Mouse (Mus musculus) lung, adult 2 months (tissue): ENCODE measurements around the gene Pakap. TPM values are rescaled to one million over a fixed set of nuclear protein-coding genes. Genes with fewer than 3 reads are reported as not detected.

ENCODE experiments used
- DNase-seq: peaks from one replicate; pipeline ENCODE4 v3.0.0; 2022
- H3K4me1 ChIP-seq: fragments of 200-500 bp; 2 replicates; pipeline ENCODE4 v1.6.1; 2011; ENCODE audit warnings: low read length; ENCODE audit not compliant: control insufficient read depth, insufficient read depth
- H3K4me3 ChIP-seq: fragments of 200-500 bp; replicated peaks from 2 replicates; pipeline ENCODE3; 2011; ENCODE audit warnings: low read depth, mild to moderate bottlenecking, control low read depth, low read length; ENCODE audit errors: extremely low read depth
- CTCF ChIP-seq: fragments of 200-500 bp; IDR thresholded peaks from 2 replicates; pipeline ENCODE4 v1.5.1; 2011; ENCODE audit warnings: mild to moderate bottlenecking, low read length, control low read depth; ENCODE audit not compliant: insufficient read depth
- POLR2A ChIP-seq: fragments of 200-500 bp; IDR thresholded peaks from 2 replicates; pipeline ENCODE4 v1.6.1; 2011; ENCODE audit warnings: low read depth, mild to moderate bottlenecking, control low read depth, low read length, borderline replicate concordance; ENCODE audit errors: extremely low read depth
- WGBS: fragments of 180-500 bp; shearing (Covaris S2); methylation state at CpG from one replicate; pipeline ENCODE4 v1.1.7; 2018; 5-methylcytosine and 5-hydroxymethylcytosine counted together
- polyA plus RNA-seq: library from polyadenylated mRNA; depleted of rRNA; stranded (reverse); fragments of >200 nt; gene quantifications from 2 replicates; pipeline ENCODE4 v1.2.3, GENCODE M21; 2012

Gene Pakap
- polyA plus RNA-seq, 1 experiment = 2.7 TPM

DNA sequence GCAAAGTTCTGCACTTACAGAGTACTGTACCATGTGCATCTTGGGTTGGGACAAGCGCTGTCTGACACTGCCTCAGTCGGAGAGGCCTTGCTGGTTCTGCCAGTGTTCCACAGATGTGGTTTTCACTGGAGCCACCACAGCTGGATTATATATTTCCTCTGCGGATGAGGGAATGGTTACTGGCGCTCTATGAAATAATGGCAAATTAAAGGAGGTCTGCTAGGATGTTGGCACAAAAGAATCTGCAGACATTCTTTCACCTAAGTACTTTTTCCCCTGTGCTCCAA, 1.0 kb downstream of the Pakap start:
- H3K4me3 ChIP-seq = peak overlapping the region; percentile 42

DNA sequence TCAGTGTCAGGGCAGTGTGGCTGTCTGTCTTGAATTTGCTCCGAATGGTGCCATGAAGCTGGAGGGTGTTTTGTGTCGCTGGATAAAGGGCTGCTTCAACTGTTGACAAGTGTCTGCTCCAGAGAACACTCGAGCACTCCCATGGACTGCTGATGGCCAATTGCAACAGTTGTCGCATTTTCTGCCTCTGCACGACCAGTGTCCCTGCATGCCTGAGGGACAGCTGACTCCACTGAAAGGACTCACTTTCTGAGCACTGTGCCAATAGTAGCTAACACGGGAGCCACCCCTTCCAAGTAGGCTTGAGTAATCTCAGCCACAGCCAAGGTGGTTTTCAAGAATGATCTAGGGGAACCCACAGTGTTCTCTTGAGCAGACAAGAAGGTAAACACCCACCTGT, 1.7 kb downstream of the Pakap start:
- TF ChIP-seq CTCF (no peak), POLR2A (no peak)
- Histone ChIP-seq H3K4me3 (no peak overlapping the region), H3K4me1 (no peaks in the 10 kb centered on the region)
- 43% methylated on average over 6 of the region's 6 CpGs for WGBS
- no peak for DNase-seq

More for the DNA sequence above, 1.0 kb downstream of the Pakap start:
- DNase-seq = no peak
- TF ChIP-seq CTCF = no peak
- no peak for TF ChIP-seq POLR2A
- WGBS = 75% methylated on average over 4 of the region's 4 CpGs
- H3K4me1 ChIP-seq = no peaks in the 10 kb centered on the region

DNA sequence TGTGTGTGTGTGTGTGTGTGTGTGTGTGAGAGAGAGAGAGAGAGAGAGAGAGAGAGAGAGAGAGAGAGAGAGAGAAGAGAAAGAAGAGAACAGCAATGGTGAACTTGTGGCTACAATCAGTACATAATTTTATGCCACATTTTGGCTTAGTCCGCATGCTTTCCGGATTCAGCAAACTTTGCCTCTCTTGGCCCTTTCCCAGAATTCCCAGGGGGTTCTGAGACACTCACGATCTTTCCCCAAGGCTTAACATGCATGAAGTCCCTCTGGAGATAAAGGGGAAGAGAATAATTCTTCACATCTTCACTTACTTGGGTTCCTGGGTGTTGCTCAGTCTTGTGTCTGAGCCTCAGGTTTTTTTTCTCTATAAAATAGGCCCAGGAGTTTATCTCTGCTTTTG, 2.2 kb downstream of the Pakap start:
- no peak for DNase-seq
- no peak overlapping the region for H3K4me3 ChIP-seq
- 70% methylated on average over 3 of the region's 3 CpGs for WGBS

DNA sequence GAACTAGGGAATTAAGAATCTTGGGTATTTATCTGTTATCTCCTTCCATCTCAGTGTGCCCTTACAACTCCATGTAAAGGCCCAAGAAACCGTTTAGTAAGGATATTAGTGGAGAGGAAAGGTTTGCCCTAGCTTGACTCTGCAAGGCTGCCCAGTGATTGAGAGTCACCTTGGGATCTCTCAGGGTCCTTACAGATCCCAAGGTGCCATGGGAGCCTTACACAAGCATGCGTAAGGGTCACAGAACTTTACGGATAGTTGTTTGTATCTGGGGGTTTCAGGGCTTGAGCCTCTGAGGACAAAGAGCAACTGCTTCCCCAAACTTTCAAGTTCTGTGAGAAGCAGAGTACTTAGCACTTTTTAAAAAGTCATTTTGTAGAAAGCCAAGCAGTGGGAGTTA, 6.2 kb downstream of the Pakap start:
- no peaks in the 10 kb centered on the region for H3K4me1 ChIP-seq
- WGBS = 76% methylated on average over 3 of the region's 3 CpGs
- DNase-seq = no peak
- no peak overlapping the region for H3K4me3 ChIP-seq
- no peak for TF ChIP-seq CTCF
- no peak for TF ChIP-seq POLR2A

More for the DNA sequence above, 2.2 kb downstream of the Pakap start:
- TF ChIP-seq POLR2A (no peak), CTCF (no peak)
- H3K4me1 ChIP-seq = no peaks in the 10 kb centered on the region

DNA sequence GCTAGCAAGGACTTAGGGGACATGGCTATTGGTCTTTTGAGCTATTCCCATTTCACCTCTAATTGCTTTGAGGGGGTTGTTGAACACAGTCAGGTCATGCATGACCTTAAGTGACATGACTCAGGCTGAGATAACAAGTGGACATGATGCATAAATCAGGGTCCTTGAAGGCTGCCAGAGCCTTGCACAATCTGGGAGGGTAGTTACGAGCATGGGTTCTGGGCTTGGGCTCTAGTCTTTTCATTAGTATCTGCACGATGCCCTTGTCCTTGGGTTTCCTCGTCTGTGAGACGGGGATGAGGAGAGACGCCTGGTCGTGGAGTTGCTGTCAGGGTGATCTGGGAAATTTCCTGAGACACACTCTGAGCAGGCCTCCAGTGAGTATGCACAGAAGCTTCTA, 6.7 kb downstream of the Pakap start:
- 70% methylated on average over 6 of the region's 6 CpGs for WGBS
- Histone ChIP-seq H3K4me1 (no peaks in the 10 kb centered on the region), H3K4me3 (no peak overlapping the region)
- TF ChIP-seq POLR2A (no peak), CTCF (no peak)
- no peak for DNase-seq

DNA sequence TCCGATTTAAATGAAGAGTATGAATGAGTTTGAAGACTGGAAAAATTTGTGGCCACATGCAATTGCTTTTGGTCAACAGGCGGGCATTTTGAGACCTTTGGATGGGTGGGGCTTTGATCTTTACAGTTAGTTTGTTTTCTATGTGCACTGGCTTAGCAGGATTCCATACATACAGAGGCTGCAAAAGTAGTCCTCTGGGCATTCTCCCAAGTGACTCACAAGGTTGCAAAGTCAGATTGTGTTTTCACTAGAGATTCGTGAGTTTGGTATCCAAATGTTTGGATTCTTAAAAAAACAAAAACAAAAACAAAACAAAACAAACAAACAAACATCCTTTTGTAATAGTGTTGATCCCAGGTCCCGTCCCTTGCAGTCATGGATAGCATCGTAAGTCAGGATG, 7.7 kb downstream of the Pakap start:
- no peaks in the 10 kb centered on the region for H3K4me1 ChIP-seq
- no peak for DNase-seq
- TF ChIP-seq CTCF (no peak), POLR2A (no peak)
- no peak overlapping the region for H3K4me3 ChIP-seq
- WGBS = 72% methylated on average over 5 of the region's 5 CpGs

DNA sequence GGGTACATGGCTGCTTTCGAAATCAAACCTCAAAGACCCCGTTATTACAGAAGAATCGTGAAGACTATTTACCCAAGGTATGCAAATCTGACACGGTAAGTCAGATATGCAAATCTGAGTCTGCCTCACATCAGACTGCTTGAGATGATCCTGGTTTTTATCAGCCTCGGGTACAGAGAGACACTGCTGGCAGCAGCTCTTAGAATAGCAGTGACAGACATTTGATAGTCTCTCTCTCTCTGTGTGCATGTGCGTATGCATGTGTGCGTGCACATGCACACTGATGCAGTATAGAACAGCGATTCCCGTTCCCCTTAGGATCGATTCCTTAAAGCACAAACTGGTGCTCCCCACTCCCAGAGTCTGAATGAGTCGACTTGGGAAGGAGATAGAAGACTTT, 8.1 kb downstream of the Pakap start:
- 75% methylated on average over 11 of the region's 11 CpGs for WGBS
- TF ChIP-seq CTCF (no peak), POLR2A (no peak)
- no peaks in the 10 kb centered on the region for H3K4me1 ChIP-seq
- no peak overlapping the region for H3K4me3 ChIP-seq
- no peak for DNase-seq

DNA sequence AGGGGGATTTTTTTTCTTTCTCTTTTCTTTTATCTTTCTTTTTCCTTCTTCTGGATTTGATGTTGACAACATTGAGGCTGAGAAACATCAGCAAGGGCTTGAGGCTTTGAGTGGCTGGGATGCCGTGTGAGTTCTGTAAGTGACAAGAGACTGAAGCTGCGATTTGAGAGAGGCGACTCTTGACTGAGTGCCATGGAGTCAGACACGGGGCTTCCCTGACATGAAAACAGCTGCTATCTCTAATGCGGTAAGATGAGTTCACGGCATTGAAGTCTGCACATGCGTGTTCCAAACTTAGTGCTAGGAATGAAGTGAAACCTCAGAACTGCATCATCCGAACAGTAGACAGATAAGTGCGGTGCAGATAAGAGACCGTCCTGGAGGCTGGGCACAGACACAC, 11.7 kb downstream of the Pakap start:
- TF ChIP-seq POLR2A (no peak), CTCF (no peak)
- Histone ChIP-seq H3K4me1 (no peaks in the 10 kb centered on the region), H3K4me3 (no peak overlapping the region)
- 66% methylated on average over 10 of the region's 10 CpGs for WGBS
- no peak for DNase-seq

DNA sequence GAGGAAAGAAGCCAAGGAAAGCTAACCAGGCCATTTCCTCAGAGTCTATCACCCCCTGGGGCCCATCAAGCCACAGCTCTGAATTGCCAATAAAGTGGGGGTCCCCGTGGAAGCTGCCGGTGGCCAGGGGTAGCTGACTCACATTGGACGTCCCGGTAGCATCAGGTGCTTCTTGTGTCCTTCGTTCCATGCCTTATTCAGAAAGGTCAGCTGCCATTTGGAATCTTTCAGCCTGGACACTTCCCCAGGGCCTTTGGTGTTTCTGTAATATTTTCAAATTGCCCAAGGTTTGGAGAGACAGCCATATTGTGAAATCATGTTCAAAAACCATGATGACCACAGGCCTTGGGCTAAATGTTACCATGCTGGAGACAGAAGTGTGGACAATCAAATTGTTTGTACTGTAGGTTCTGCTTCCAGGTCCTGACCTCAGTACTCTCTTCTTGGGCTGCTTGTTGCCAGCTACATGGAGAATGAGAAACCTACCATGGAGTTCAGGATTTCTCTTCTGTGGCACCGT, 17.4 kb downstream of the Pakap start:
- H3K4me3 ChIP-seq = no peak overlapping the region
- TF ChIP-seq POLR2A (no peak), CTCF (no peak)
- WGBS = 73% methylated on average over 6 of the region's 6 CpGs
- no peaks in the 10 kb centered on the region; the same call in 1 of the 2 replicates for H3K4me1 ChIP-seq
- no peak for DNase-seq

DNA sequence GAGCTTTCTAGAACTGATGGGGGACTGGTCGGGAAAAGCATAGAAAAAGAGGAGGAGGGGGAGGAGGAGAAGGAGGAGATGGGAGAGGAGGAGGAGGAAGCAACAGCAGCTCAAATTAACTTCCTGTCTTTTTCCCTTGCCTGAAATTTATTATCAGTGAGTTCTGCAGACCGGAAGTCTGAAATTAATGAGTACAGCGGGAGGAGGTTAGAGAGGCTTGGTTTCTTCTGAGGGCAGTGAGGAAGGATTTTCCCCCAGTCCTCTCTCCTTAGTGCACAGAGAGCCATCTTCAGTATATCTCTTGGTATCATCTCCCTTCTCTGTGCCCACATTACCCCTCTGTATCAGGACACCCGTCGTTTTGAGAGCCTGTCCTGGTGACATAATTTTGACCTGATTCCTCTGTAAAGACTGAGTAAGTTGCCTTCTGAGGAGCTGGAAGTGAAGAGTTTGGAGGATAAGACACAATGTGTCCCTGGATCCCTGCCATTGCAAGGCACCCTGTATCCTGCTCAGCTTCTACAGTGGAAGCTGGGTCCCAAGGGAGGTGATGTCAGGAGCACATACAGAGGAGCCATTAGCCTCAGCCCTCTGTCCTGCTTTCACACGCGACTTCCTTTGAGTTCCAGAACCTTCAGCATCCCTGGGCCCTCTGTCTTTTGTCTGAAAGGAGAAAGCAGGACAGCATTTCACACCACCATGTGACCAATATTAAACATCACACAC, 19.1 kb downstream of the Pakap start:
- DNase-seq = no peak

More for the DNA sequence above, 19.1 kb downstream of the Pakap start:
- TF ChIP-seq POLR2A = no peak
- TF ChIP-seq CTCF = no peak
- no peak overlapping the region for H3K4me3 ChIP-seq
- H3K4me1 ChIP-seq = no peaks in the 10 kb centered on the region; the same call in 1 of the 2 replicates
- 31% methylated on average over 7 of the region's 7 CpGs for WGBS
